Mouse (Mus musculus) midbrain, embryonic 15.5 days (tissue): Measurements from ENCODE around the gene Serpine2. TPM values are rescaled to one million over a fixed set of nuclear protein-coding genes. Genes with fewer than 3 reads are reported as not detected.
A peak's percentile ranks its signal among the peaks of the same experiment; 100 is the strongest.

Experiments used
- ATAC-seq: fragments of 200-750 bp; cut with Nextera tagmentation; replicated peaks from 2 replicates; pipeline ENCODE4 v1.8.0; 2017; ENCODE audit warnings: moderate TSS enrichment
- H3K27ac ChIP-seq: fragments of 300-500 bp; sonication (generic); 2 replicates; pipeline ENCODE4 v1.5.1; 2015; ENCODE audit warnings: mild to moderate bottlenecking, inconsistent platforms
- H3K27me3 ChIP-seq: fragments of 300-500 bp; sonication (generic); replicated peaks from 2 replicates; pipeline ENCODE4 v1.6.1; 2015; ENCODE audit warnings: inconsistent platforms
- H3K36me3 ChIP-seq: fragments of 300-500 bp; sonication (generic); replicated peaks from 2 replicates; pipeline ENCODE4 v1.6.1; 2015; ENCODE audit warnings: inconsistent platforms
- H3K4me1 ChIP-seq: fragments of 300-500 bp; sonication (generic); 2 replicates; pipeline ENCODE4 v1.6.1; 2015; ENCODE audit warnings: inconsistent platforms
- H3K4me2 ChIP-seq: fragments of 300-500 bp; sonication (generic); 2 replicates; pipeline ENCODE4 v1.6.1; 2015; ENCODE audit warnings: inconsistent platforms, mild to moderate bottlenecking, moderate library complexity
- H3K4me3 ChIP-seq: fragments of 300-500 bp; sonication (generic); 2 replicates; pipeline ENCODE4 v1.5.1; 2015; ENCODE audit warnings: mild to moderate bottlenecking, inconsistent platforms
- H3K9ac ChIP-seq: fragments of 300-500 bp; sonication (generic); 2 replicates; pipeline ENCODE4 v1.6.1; 2015; ENCODE audit warnings: mild to moderate bottlenecking, inconsistent platforms
- H3K9me3 ChIP-seq: fragments of 300-500 bp; sonication (generic); 2 replicates; pipeline ENCODE4 v1.6.1; 2016; ENCODE audit warnings: inconsistent platforms
- WGBS: fragments of 180-500 bp; shearing (Covaris S2); methylation state at CpG from one replicate; pipeline ENCODE4 v1.1.7; 2015; ENCODE audit warnings: mixed read lengths; 5-methylcytosine and 5-hydroxymethylcytosine counted together
- polyA plus RNA-seq: library from polyadenylated mRNA; unstranded; fragments of >200 nt; fragmentation: Nextera tagmentation; extraction: Ambion mirVana; gene quantifications from 2 replicates; pipeline ENCODE4 v1.2.1, GENCODE M21; 2015

Gene Serpine2
- 194 and 201 TPM in 2 replicates for polyA plus RNA-seq

- Histone ChIP-seq H3K27me3 (peaks cover 8% of the 10 kb centered on the region; the same call in 1 of the 2 replicates), H3K4me3 (no peak within 1 kb of the TSS), H3K4me1 (peaks cover 30% of the 10 kb centered on the region), H3K27ac (peak within 1 kb of the TSS; percentile 50), H3K36me3 (no peaks in the 10 kb centered on the region), H3K4me2 (peak within 1 kb of the TSS; percentile 10; the same call in 1 of the 2 replicates), H3K9ac (no peak within 1 kb of the TSS), H3K9me3 (no peaks in the 10 kb centered on the region)
- ATAC-seq = peak; percentile 50
- 14% methylated on average over 6 of the region's 6 CpGs for WGBS
Measured at GRCm38 (mm10) chr1:79861130-79861942, at the start of gene Serpine2. Gene Serpine2, minus strand, starts transcription at chr1:79861180.

- WGBS = 90% methylated on average over 4 of the region's 4 CpGs
- no peaks in the 10 kb centered on the region for H3K36me3 ChIP-seq
- H3K4me1 ChIP-seq = no peaks in the 10 kb centered on the region
- no peak overlapping the region for H3K27ac ChIP-seq
- H3K9me3 ChIP-seq = no peaks in the 10 kb centered on the region
- no peaks in the 10 kb centered on the region for H3K27me3 ChIP-seq
- no peak for ATAC-seq
- no peak overlapping the region for H3K9ac ChIP-seq
- no peak overlapping the region for H3K4me2 ChIP-seq
- no peak overlapping the region for H3K4me3 ChIP-seq
Measured at GRCm38 (mm10) chr1:79907811-79908210, 46.8 kb upstream of the Serpine2 start.

GRCm38 (mm10) chr1:79905241-79905640, 44.3 kb upstream of the Serpine2 start:
- Histone ChIP-seq H3K4me2 (no peak overlapping the region), H3K27ac (no peak overlapping the region), H3K9ac (no peak overlapping the region), H3K27me3 (no peaks in the 10 kb centered on the region), H3K9me3 (no peaks in the 10 kb centered on the region), H3K36me3 (no peaks in the 10 kb centered on the region), H3K4me1 (no peaks in the 10 kb centered on the region), H3K4me3 (no peak overlapping the region)
- ATAC-seq = no peak
- WGBS = 76% methylated on average over 3 of the region's 3 CpGs

GRCm38 (mm10) chr1:79902901-79903300, 41.9 kb upstream of the Serpine2 start:
- Histone ChIP-seq H3K9me3 (no peaks in the 10 kb centered on the region), H3K27me3 (no peaks in the 10 kb centered on the region), H3K4me1 (no peaks in the 10 kb centered on the region), H3K4me3 (no peak overlapping the region), H3K4me2 (no peak overlapping the region), H3K27ac (no peak overlapping the region), H3K36me3 (no peaks in the 10 kb centered on the region), H3K9ac (no peak overlapping the region)
- 75% methylated on average over 2 of the region's 2 CpGs for WGBS
- ATAC-seq = no peak

- no peaks in the 10 kb centered on the region for H3K9me3 ChIP-seq
- no peak overlapping the region for H3K9ac ChIP-seq
- H3K4me1 ChIP-seq = no peaks in the 10 kb centered on the region
- H3K4me2 ChIP-seq = no peak overlapping the region
- H3K27ac ChIP-seq = no peak overlapping the region
- H3K4me3 ChIP-seq = no peak overlapping the region
- 83% methylated on average over 3 of the region's 3 CpGs for WGBS
- no peaks in the 10 kb centered on the region for H3K36me3 ChIP-seq
- H3K27me3 ChIP-seq = no peaks in the 10 kb centered on the region
- ATAC-seq = no peak
Measured at GRCm38 (mm10) chr1:79882648-79883047, 21.7 kb upstream of the Serpine2 start.

- no peaks in the 10 kb centered on the region for H3K36me3 ChIP-seq
- H3K4me2 ChIP-seq = no peak overlapping the region
- no peak overlapping the region for H3K4me3 ChIP-seq
- no peaks in the 10 kb centered on the region for H3K9me3 ChIP-seq
- H3K4me1 ChIP-seq = no peaks in the 10 kb centered on the region
- no peak overlapping the region for H3K9ac ChIP-seq
- no peaks in the 10 kb centered on the region for H3K27me3 ChIP-seq
- WGBS = 50% methylated on average over 3 of the region's 3 CpGs
- no peak for ATAC-seq
- no peak overlapping the region for H3K27ac ChIP-seq
Measured at GRCm38 (mm10) chr1:79874741-79875140, 13.8 kb upstream of the Serpine2 start.

- Histone ChIP-seq H3K9ac (no peak overlapping the region), H3K4me3 (no peak overlapping the region), H3K27ac (peak overlapping the region; percentile 50), H3K27me3 (peaks cover 8% of the 10 kb centered on the region; the same call in 1 of the 2 replicates), H3K4me1 (peaks cover 30% of the 10 kb centered on the region), H3K9me3 (no peaks in the 10 kb centered on the region), H3K36me3 (no peaks in the 10 kb centered on the region), H3K4me2 (peak overlapping the region; percentile 10; the same call in 1 of the 2 replicates)
- ATAC-seq = peak; percentile 16; the same call in 1 of the 2 replicates
- 28% methylated on average over 12 of the region's 12 CpGs for WGBS
Measured at GRCm38 (mm10) chr1:79860411-79861039, 455 bp downstream of the Serpine2 start.

- Histone ChIP-seq H3K4me2 (no peak overlapping the region), H3K27me3 (peaks cover 8% of the 10 kb centered on the region; the same call in 1 of the 2 replicates), H3K9ac (no peak overlapping the region), H3K4me1 (peaks cover 30% of the 10 kb centered on the region), H3K4me3 (no peak overlapping the region), H3K27ac (no peak overlapping the region), H3K9me3 (no peaks in the 10 kb centered on the region), H3K36me3 (no peaks in the 10 kb centered on the region)
- ATAC-seq = no peak
- WGBS = 84% methylated on average over 5 of the region's 5 CpGs
Measured at GRCm38 (mm10) chr1:79859975-79860374, 1.0 kb downstream of the Serpine2 start.

GRCm38 (mm10) chr1:79859026-79859425, 2.0 kb downstream of the Serpine2 start:
- WGBS = 34% methylated on average over 4 of the region's 4 CpGs
- 0 out of 2 replicates have a peak, but pooled peaks have one; percentile 5 for ATAC-seq
- Histone ChIP-seq H3K9me3 (no peaks in the 10 kb centered on the region), H3K4me3 (peak overlapping the region; percentile 72), H3K4me1 (peaks cover 30% of the 10 kb centered on the region), H3K27me3 (peaks cover 8% of the 10 kb centered on the region; the same call in 1 of the 2 replicates), H3K36me3 (no peaks in the 10 kb centered on the region), H3K4me2 (peak overlapping the region; percentile 94), H3K9ac (peak overlapping the region; percentile 72), H3K27ac (no peak overlapping the region)

- H3K27me3 ChIP-seq = peaks cover 8% of the 10 kb centered on the region; the same call in 1 of the 2 replicates
- H3K9me3 ChIP-seq = no peaks in the 10 kb centered on the region
- H3K4me3 ChIP-seq = peak overlapping the region; percentile 72
- no peaks in the 10 kb centered on the region for H3K36me3 ChIP-seq
- peak overlapping the region; percentile 31; the same call in 1 of the 2 replicates for H3K27ac ChIP-seq
- peak overlapping the region; percentile 94 for H3K4me2 ChIP-seq
- peak overlapping the region; percentile 72 for H3K9ac ChIP-seq
- peaks cover 30% of the 10 kb centered on the region for H3K4me1 ChIP-seq
- under 1% methylated on average over 53 of the region's 76 CpGs for WGBS
- ATAC-seq = peak; percentile 74
Measured at GRCm38 (mm10) chr1:79858389-79858994, 2.5 kb downstream of the Serpine2 start.

GRCm38 (mm10) chr1:79857681-79858388, 3.1 kb downstream of the Serpine2 start:
- peaks cover 30% of the 10 kb centered on the region for H3K4me1 ChIP-seq
- ATAC-seq = peak; percentile 55
- H3K9ac ChIP-seq = peak overlapping the region; percentile 72
- WGBS = 2% methylated on average over 32 of the region's 32 CpGs
- no peaks in the 10 kb centered on the region for H3K36me3 ChIP-seq
- H3K27ac ChIP-seq = peak overlapping the region; percentile 31; the same call in 1 of the 2 replicates
- peaks cover 8% of the 10 kb centered on the region; the same call in 1 of the 2 replicates for H3K27me3 ChIP-seq
- peak overlapping the region; percentile 72 for H3K4me3 ChIP-seq
- H3K9me3 ChIP-seq = no peaks in the 10 kb centered on the region
- H3K4me2 ChIP-seq = peak overlapping the region; percentile 94
